Mouse (Mus musculus): Measurements from ENCODE around the gene Zfp408.

Zfp408 gene

DNA sequence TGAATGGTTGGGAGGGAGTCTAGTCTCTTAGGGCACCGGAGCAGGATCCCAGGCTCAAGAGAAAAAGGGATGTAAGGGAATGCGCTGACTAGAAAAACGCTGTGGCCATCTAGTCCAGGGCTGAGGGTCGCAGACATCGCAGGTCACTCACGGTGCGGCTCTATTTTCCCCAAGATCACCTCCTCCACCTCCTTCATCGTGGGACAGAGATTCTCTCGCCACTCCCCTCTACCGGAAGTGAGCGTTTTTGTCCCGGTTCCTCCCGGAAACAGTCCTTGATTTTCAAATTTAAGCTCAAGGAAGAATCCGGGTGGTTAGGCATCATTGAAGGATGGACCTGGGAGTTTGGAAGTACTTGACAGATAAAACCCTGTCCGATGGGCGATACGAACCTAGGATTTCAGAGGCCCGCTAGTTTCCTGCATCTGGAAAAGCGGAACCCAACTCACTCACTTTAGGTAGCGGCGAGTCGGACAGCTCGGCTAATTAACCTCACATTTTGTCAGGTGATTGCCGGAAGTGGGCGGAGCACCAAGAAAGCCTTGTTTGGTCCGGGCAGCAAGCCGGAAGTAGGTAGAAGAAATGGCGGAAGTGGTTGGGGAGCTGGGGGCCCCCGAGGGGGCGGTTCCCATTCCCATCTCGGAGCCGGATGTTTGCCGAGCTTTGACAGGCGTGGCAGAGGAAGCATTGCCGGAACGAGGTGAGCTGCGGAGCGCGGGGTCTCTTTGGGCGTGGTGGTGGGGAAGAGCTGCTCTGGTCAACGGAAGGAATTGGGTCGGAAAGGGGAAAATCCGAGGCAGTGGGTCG, at the start of gene Zfp408, which contains the start of gene Arhgap1:
TSS of gene Zfp408 (minus strand) at position 239 of the 807 bp plus-strand sequence.
TSS of gene Arhgap1 (plus strand) at position 308 of the 807 bp plus-strand sequence.
- DNase-seq, result peak; percentile 99

DNA sequence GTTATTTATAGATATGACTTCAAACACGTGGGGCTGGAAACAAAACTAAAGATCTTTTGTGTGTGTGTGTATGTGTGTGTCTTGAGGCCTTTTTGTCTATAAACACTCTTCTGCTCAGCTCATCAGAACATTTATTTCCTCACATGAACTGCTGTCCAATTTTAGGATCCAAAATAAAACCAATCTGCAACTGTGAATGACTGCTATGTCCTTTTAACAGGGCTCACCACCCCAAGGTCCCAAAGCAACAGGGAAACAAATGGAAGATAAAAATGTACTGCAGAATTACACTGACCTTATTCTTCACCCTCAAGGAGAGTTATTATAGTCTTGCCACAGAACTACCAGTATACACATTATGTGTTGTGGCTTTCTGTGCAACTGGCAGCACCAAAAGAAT, 49.6 kb upstream of the Zfp408 start:
- DNase-seq, result no peak

DNA sequence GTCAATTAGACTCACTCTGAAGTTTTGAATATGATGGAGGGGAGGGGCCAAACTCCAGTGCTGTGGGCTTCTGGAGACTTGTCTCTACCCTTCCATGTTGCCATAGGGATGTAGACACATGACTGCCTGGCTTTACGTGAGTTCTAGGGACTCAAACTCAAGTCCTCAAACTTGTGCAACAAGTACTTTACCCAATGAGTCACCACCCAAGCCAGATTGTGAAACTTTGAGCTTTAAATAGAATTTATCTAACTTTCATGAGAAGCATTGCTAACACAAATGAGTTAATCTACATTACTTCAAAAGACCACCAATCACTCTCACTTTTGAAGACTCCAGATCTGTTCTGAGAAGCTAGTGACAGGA, 46.6 kb upstream of the Zfp408 start:
- DNase-seq, result no peak

DNA sequence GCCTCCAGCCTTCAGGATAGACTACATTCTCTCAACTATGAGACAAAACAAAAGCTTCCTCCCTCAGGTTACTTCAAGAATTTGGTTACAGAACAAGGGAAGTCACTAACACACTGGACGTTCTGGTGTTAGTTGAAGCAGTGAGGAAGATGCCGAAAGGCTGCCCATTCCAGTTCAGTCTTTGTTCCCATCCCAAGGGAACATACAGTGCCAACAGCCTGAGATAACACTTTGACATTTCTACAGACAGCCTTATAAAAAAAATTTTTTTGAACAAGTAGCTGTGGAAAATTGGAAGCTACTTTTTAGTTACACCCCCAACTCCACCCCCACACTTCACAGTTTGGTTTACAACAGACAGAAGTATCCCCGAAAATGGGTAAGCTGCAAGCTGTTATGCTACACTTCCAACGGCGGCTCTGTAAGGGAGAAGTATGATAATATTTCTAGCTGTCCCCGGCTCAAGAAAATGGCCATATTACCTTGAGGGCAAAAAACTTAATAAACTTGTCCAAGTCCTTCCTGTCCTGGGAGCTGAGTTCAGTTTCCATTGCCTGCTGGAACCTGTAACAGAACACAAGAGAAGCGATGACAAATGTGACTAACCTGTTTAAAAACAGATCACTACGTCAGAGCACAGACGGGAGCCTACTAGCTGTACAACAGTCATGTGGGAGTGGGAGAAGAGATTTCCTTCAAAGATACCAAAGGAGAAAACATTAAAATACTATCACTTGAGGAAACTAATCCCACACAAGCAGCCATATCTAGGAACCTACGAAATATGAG, 46.0 kb upstream of the Zfp408 start:
- DNase-seq, result no peak

DNA sequence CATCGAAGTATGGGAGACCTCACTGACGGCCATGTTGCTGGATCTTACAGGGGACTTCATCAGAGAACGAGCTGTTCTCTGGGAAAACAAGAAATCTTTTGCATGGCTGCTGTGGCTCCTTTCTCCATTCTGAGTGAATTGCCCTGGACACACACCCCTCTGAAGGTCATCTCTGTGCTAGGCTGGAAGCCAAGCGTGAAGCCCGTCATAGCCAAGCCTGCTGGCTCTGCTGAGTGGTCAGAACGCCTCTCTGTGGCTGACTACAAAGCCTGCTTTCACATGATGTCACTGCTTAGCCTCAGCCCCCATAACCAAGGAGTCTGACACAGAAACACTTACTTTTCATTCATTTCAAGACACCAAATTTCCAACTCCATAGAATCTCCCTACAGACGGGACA, 39.9 kb upstream of the Zfp408 start:
- peak; percentile 24 to 40 for DNase-seq

DNA sequence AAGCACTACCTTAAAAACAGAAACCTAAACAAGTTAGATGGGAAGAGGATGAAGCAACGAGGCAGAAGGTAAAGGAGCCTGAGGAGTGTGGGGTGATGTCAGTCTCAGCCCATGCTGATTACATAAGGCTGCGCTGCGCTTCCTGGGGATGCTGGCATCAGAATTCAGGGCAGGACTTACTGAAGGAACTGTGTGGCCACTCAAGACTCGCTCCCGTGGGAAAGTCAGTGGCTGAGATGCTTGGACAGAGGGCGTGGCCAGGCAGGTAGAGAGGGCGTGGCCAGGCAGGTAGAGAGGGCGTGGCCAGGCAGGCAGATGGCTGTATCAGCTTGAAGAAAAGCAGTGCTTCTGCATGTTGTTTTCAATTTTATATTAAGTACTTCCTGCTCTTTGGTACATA, 34.3 kb upstream of the Zfp408 start:
- no peak for DNase-seq

DNA sequence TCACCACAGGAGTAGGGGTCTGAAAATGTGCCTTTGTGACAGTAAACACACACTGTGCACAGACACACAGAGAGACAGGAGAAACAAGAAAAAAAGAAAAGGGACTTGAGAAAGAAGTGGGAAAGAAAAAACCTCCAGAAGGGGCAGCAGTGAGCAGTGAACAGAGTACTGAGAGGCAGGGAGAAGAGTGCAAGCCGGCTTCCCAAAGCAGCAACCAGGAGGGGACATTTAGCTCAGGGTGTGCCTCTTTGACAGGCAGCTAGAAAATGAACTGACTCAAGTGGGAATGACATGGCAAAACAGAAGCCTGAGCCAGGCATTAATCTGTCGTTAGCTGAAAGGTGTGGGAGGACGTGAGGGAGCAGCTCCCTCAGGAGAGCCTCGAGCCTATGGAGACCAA, 33.3 kb upstream of the Zfp408 start:
- DNase-seq, result peak; percentile 50 to 72

DNA sequence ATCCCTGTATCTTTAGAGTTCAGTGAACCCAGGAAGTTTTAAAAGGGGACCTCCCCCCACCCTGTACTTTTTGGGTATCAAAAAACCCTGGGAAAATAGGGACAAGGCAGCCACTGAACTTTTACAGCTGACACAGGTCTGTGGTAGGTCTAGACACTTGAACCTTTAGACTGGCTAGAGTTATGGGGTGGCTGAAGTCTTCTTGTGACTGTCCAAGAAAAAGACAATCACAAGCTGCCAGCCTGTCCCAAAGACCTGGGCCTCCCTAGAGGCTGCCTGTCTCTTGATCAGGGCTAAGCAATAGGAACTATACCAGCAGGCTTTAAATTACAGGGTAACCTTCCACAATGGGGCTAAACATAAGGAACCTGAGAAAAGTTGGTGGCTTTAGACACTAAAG, 27.4 kb upstream of the Zfp408 start:
- DNase-seq, result no peak

DNA sequence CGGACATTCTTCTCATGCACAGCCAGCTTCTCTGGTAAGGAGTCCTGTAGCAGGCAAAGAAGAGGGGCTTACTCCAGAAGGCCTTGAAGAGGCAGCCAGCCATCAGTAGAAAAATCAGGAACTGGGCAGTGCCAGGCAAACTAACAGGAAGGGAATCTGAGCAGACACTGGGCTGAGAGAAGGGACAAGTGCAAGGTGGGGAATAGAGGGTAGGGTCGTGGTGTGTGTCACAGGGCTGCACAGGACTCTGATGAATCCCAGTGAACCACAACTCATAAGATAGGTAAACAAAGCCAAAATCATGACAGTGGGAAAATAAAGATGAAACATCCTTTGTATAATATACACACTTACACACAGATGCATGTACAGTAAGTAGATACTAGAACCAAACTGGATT, 26.8 kb upstream of the Zfp408 start:
- no peak for DNase-seq

DNA sequence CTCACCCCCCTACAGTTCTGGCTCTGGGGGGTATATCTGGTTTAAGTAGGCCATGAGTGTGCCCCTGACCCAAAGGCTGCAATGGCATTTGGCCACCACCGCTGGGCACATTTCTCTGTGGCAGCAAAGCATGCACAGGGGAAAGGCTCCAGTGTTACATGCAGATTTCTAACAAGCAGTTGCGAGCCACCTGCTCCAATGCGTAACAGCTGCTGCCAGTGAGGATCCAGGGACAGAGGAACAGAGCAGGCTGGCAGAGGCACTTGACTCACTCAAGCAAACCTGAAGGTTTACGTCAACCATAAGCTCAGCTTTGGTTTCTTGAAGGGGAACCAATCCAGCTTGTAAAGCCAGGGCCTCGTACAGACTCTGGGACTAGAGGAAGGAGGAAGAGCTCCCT, 25.3 kb upstream of the Zfp408 start:
- DNase-seq, result no peak

DNA sequence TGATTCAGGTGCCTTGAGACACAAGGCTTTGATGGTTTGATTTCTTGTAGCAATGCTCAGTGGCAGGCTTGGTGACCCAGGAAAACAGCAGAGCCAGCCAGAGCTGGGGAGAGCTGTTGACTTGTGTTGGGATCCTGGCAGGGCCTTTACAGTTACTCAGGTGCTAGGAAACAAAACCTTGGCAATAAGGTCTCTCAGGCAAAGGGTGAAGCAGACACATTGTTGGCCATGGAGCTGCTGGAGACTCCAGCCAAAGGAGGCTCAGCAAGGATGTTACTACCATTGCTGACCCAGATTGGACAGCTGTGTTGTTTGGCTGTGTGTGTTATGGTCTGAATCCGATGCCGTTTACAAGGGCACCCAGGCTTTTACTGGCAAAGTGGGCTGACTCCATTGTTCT, 24.0 kb upstream of the Zfp408 start:
- DNase-seq, result no peak

DNA sequence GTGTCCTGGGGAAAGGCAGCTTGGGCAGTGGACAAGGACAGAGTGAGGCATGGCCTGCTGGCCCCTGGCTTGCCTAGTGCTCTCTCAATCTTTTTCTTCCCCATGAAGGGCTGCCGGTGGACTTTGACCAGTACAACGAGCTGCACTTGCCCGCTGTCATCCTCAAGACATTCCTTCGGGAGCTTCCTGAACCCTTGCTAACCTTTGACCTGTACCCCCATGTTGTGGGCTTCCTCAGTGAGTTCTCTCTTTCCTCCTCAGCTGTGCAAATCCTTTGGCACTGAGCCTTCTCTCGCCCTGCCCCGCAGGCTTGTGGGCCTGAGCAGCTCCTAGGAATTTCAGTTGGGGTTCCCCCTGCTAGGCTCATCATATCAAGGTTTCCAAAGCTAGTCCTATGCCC, 20.4 kb upstream of the Zfp408 start:
- peak; percentile 77 to 85 for DNase-seq

DNA sequence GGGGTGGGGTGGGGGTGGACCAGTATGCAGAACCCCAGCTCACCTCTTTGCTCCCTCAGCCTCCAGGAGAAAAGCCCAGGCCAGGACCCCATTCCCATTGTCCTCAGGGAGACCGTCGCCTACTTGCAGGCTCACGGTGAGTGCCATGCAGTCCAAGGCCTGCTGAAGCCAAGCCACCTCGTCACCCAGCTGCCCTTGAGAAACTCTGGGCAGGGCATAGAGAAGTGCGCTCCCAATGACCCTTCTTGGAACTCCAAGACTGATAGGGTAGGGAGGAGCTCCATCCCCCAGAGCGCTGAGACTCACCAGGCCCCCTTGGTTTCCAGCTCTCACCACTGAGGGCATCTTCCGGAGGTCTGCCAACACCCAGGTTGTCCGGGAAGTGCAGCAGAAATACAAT, 19.7 kb upstream of the Zfp408 start:
- DNase-seq, result no peak

DNA sequence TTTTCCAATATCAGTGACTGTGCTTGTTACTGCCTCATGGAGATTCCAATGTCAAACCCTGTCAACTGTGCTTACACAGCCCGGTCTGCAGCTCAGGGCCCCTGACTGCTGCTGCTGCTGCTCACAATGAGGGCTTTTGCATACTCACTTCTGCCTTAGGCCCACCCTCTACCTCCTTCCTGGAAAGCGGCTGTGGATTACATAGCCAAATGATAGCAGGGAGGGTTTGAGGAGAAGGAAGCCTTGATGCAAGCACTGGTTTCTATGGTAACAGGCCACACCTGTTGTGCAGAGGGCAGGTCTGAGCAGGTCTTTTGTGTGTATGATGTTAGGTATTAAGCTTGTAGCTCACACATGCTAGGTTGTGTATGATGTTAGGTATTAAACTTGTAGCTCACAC, 18.2 kb upstream of the Zfp408 start:
- no peak for DNase-seq

DNA sequence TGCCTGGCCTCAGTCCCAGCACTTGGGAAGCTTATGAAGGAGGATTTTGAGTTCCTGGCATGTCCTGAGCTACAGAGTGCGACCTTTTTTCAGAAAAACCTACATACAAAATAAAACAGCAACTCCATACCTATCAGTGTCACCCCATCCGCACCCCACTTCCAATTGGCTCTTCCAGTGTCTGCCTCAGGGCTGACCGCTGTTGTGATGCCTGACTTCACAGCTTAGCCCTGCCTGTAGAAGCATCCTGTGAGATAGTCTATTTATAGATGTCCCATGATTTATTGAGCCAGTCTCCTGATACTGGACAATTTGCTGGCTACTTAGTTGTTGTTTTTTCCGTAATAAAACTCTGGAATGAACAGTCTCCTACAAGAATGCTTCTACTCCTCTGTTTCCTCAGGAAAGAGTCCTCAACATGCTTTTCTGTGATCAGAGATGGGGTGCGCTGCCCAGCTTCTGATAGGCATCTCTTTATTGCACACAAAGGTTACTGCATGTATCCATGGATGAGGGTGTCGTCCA, 16.9 kb upstream of the Zfp408 start:
- DNase-seq, result peak; percentile 36 to 55

DNA sequence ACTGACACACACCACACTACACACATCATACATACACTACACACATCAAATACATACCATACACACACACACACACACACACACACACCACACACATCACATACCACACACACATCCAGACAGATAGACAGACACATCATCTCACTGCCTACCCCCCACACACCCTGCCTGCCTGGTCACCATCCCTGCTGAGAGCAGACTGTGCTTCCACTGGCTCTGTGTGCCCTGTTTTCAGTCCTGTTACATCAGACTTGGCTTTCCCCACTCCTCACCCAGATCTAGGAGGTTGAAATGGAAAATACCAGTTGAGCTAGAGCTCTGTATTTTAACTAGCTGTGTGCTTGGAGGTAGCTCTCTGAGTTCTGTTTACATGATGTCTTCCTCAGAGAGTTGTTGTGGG, 15.2 kb upstream of the Zfp408 start:
- no peak for DNase-seq

DNA sequence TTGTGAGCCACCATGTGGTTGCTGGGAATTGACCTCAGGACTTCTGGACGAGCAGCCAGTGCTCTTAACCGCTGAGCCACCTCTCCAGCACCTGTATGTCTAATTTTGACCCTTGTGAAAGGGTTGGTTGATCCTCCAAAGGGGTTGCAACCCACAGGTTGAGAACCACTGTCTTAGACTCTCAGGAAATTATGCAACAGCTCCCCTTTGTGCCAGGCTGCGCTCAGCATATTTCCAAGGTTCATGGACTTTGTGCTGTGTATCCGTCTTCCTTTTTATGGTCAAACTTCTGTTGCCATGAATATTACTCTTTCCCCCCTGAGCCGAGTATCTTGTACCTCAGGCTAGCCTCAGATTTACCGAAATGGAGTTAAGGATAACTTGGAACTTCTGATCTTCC, 11.4 kb upstream of the Zfp408 start:
- peak; percentile 69 to 77 for DNase-seq

DNA sequence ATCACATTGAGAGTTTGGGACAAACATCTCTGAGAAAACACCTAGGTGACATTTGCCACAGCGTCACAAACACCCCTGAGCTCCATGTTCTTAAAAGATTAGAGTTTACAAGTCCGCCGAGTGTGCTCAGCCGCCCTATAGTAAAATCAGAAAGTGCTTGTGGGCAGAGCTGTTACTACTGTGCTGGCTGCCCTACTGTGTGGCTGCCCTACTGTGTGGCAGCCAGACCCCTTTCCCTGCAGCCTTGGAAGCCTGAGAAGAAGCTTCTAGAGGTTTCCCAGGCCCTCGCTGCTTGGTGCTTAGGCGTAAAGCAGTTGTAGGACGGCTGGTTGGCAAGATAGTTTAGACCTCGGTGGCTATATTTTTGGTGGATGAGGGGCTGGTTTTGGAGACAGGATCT, 10.1 kb upstream of the Zfp408 start:
- no peak for DNase-seq

DNA sequence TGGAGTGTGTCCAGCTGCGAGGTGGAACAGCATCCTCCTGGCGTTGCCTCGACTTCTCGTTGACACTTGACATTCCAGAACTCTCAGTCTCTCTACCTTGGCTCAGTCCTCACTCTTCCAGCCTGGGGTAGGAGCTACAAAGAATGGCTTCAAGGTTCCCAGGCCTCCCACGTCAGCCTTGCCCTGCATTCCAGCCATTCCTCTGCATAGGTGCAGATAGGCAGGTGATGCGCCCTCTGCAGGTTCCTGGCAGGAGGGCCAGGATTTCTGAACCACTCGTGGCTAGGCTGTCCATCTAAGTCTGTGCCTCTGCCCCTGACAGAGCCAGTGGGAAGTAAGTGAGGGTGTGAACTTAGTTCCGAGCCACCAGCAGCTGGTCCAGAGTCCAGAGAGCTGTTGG, 7.2 kb upstream of the Zfp408 start:
- peak; percentile 65 to 75 for DNase-seq

DNA sequence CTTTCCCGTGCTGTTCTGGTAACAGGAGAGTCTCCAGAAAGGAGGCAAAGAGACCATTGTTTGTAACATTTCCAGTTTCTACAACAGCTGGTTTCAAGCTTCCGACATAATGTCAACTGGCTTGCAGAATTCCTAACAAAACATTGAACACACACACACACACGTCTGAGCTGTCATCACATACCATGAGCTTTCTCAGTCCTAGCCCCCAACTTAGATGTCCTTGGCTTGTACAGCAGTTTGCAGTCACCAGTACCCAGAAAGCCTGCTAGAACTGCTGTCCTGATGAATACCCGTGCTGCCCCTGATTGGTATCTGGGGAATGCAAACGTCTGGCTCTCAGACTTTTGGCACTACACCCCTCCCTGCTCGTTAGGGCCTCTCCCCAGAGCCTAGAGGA, 6.2 kb upstream of the Zfp408 start:
- no peak for DNase-seq

DNA sequence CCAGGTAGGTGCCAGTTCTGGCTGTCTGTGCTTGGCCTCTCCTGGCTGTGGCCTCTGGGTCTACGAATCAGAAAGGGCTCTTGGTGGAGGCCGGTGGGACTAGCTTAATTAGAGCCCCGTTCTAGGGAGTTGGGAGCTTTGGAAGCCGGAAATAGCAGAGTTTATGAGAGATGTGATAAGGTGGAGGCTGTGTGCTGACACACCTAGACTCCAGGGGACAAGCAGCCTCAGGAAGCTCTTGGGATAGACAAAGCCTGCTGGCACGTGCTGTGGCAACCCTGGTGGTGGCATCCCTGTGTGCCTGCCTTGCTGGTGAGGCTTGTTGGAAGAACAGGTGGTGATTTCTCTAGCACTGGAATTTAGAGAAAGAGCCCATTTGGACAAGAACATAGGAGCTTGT, 5.8 kb upstream of the Zfp408 start:
- DNase-seq, result no peak

DNA sequence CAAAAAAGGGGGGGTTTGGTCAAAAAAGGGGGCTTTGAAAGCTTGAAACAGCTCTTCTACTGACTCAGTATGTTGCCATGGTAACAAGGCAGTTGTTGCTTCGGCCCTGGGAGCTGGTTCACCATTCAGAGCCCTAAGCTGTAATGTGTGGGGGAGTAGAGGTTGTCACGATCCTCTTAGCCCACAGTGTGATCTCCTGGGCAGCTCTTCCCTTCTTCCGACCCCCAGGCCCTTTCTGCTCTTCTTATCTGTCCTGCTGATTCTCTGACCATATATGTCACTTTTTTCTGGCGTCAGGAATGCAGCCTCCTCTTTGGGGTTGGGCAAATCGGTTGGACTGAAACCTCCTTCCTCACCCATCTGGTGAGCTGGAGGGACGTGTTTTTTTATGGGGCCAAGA, 3.3 kb upstream of the Zfp408 start:
- DNase-seq, result no peak

DNA sequence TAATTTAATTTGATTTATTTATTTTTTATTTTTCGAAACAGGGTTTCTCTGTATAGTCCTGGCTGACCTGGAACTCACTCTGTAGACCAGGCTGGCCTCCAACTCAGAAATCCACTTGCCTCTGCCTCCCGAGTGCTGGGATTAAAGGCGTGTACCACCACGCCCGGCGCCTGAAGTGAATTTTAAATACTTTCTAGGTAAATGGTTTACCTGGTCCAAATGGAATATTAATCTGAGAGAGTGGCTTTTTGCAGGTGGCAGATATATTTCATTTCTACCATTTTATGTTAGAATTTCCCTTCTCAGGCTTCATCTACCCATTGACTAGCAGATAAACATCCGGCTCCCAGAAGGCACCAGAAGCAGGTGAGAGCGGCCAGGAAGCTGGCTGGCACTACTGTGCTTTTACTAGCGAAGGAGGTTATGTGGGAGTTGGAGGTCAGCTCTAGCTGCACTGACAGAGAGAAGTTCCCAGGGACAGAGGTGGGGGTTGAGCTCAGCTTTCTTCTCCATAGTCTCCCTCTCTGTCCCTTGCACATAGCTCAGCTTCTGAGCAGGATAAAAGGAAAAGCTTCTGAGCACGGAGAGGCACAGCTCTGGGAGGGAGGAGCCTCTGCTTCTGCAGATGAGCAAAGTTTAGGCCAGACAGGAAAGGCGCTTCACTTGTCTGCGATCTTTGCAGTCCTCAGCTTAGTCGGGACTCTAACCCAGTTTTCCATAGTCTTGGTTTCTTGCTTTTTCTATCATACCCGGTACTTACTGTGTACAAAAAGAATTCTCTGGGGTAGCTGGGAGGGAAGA, 2.1 kb upstream of the Zfp408 start:
- peak; percentile 46 to 56 for DNase-seq

Measured in kidney, postnatal 36 days (tissue).